Mouse (Mus musculus) brain, embryonic 18.5 days (tissue): ENCODE data around the gene Lrrc17.
"Not testable (repeated sequence)": the region's sequence is repeated elsewhere in the genome, so short reads cannot be mapped to it uniquely, and the experiment has no call there.

Source experiments
- DNase-seq: peaks from one replicate; pipeline ENCODE4 v3.0.0-alpha.2; 2012; ENCODE audit warnings: low read depth, low spot score

The Lrrc17 gene

GRCm38 (mm10) chr5:21532921-21533320 is 10.4 kb upstream of the Lrrc17 start:
- DNase-seq = no peak

GRCm38 (mm10) chr5:21542226-21542625 is 1.1 kb upstream of the Lrrc17 start:
- DNase-seq = no peak

GRCm38 (mm10) chr5:21544821-21545220 is 1.5 kb downstream of the Lrrc17 start:
- no peak for DNase-seq

GRCm38 (mm10) chr5:21545227-21545626 is 1.9 kb downstream of the Lrrc17 start:
- DNase-seq = no peak

GRCm38 (mm10) chr5:21545786-21546185 is 2.4 kb downstream of the Lrrc17 start:
- no peak for DNase-seq

- no peak for DNase-seq
Observed at GRCm38 (mm10) chr5:21547005-21547404, 3.6 kb downstream of the Lrrc17 start.

GRCm38 (mm10) chr5:21553685-21554084 is 10.3 kb downstream of the Lrrc17 start:
- no peak for DNase-seq

- DNase-seq = no peak
Observed at GRCm38 (mm10) chr5:21554732-21555131, 11.4 kb downstream of the Lrrc17 start.

GRCm38 (mm10) chr5:21556502-21556901 is 13.1 kb downstream of the Lrrc17 start:
- DNase-seq = no peak

GRCm38 (mm10) chr5:21563936-21564335 is 20.6 kb downstream of the Lrrc17 start:
- no peak for DNase-seq

GRCm38 (mm10) chr5:21565392-21566065 is 22.2 kb downstream of the Lrrc17 start:
- no peak for DNase-seq

- DNase-seq = no peak
Observed at GRCm38 (mm10) chr5:21567784-21568183, 24.4 kb downstream of the Lrrc17 start.

GRCm38 (mm10) chr5:21572764-21573416 is 29.5 kb downstream of the Lrrc17 start:
- peak; percentile 22 for DNase-seq

- no peak for DNase-seq
Observed at GRCm38 (mm10) chr5:21574386-21575209, 31.2 kb downstream of the Lrrc17 start.

- no peak for DNase-seq
Observed at GRCm38 (mm10) chr5:21575210-21575550, 31.8 kb downstream of the Lrrc17 start.

GRCm38 (mm10) chr5:21578136-21578535 is 34.8 kb downstream of the Lrrc17 start:
- no peak for DNase-seq

GRCm38 (mm10) chr5:21586763-21587162 is 43.4 kb downstream of the Lrrc17 start:
- DNase-seq = no peak

- no peak for DNase-seq
Observed at GRCm38 (mm10) chr5:21587683-21588082, 44.3 kb downstream of the Lrrc17 start.

GRCm38 (mm10) chr5:21588220-21588619 is 44.9 kb downstream of the Lrrc17 start:
- DNase-seq = no peak

- DNase-seq = no peak
Observed at GRCm38 (mm10) chr5:21592106-21592505, 48.7 kb downstream of the Lrrc17 start.

- no peak for DNase-seq
Observed at GRCm38 (mm10) chr5:21593201-21593709, 49.9 kb downstream of the Lrrc17 start.

- DNase-seq = not testable (repeated sequence)
Observed at GRCm38 (mm10) chr5:21599536-21599935, 56.2 kb downstream of the Lrrc17 start.
